Mouse (Mus musculus) MEL (cell line): ENCODE results near the gene Tsen54. TPM values are rescaled to one million over a fixed set of nuclear protein-coding genes. Genes with fewer than 3 reads are reported as not detected.

Experiments used
- DNase-seq: peaks from one replicate; pipeline ENCODE4 v3.0.0; 2011; ENCODE audit warnings: low read depth, low spot score
- H3K27ac ChIP-seq: 2 replicates; pipeline ENCODE4 v1.5.1; 2012; ENCODE audit warnings: low read depth, mild to moderate bottlenecking, control low read depth, low read length, moderate library complexity; ENCODE audit not compliant: control insufficient read depth
- H3K27me3 ChIP-seq, 2 experiments: fragments of 150-350 bp in 1 of 2; sonication (generic) in 1 of 2; 2 replicates each; pipeline ENCODE4 v1.6.1; 2012; ENCODE audit warnings: low read length in 2 of 2, mild to moderate bottlenecking in 2 of 2, improper control_type of control experiment in 1 of 2, moderate library complexity in 1 of 2; ENCODE audit not compliant: insufficient read depth in 2 of 2, control insufficient read depth in 1 of 2
- H3K36me3 ChIP-seq, 2 experiments: 2 replicates each; pipeline ENCODE4 v1.6.1; 2012 to 2014; ENCODE audit warnings: low read length in 2 of 2, improper control_type of control experiment in 1 of 2, inconsistent platforms in 1 of 2, mild to moderate bottlenecking in 1 of 2; ENCODE audit not compliant: insufficient read depth in 2 of 2, control insufficient read depth in 1 of 2
- H3K4me1 ChIP-seq, 2 experiments: fragments of 150-350 bp in 1 of 2; sonication (generic) in 1 of 2; 2 replicates each; pipeline ENCODE4 v1.6.1; 2012; ENCODE audit warnings: low read length in 2 of 2, improper control_type of control experiment in 1 of 2, mild to moderate bottlenecking in 1 of 2; ENCODE audit not compliant: insufficient read depth in 2 of 2, control insufficient read depth in 1 of 2
- H3K4me3 ChIP-seq, 2 experiments: fragments of 150-350 bp in 1 of 2; sonication (generic) in 1 of 2; 2 replicates each; pipeline ENCODE4 v1.5.1; 2012; ENCODE audit warnings: low read depth in 2 of 2, low read length in 2 of 2, mild to moderate bottlenecking in 2 of 2, moderate library complexity in 2 of 2, control low read depth in 1 of 2, improper control_type of control experiment in 1 of 2; ENCODE audit not compliant: control insufficient read depth in 1 of 2, insufficient read depth in 1 of 2
- H3K79me2 ChIP-seq: 2 replicates; pipeline ENCODE4 v1.6.1; 2012; ENCODE audit warnings: mild to moderate bottlenecking, low read length, moderate library complexity; ENCODE audit not compliant: control insufficient read depth, poor library complexity, insufficient read depth
- H3K9ac ChIP-seq: 2 replicates; pipeline ENCODE4 v1.6.1; 2012; ENCODE audit warnings: low read depth, mild to moderate bottlenecking, control low read depth, low read length, moderate library complexity; ENCODE audit not compliant: control insufficient read depth, poor library complexity, severe bottlenecking
- H3K9me3 ChIP-seq: fragments of 150-350 bp; sonication (generic); replicated peaks from 2 replicates; pipeline ENCODE4 v1.6.1; 2012; ENCODE audit warnings: mild to moderate bottlenecking, low read length, improper control_type of control experiment, moderate library complexity; ENCODE audit not compliant: insufficient read depth
- BHLHE40 ChIP-seq: IDR thresholded peaks from 2 replicates; pipeline ENCODE4 v1.6.1; 2012; ENCODE audit warnings: low read depth, mild to moderate bottlenecking, inconsistent platforms, low read length, improper control_type of control experiment, borderline replicate concordance
- CHD1 ChIP-seq: IDR thresholded peaks from 2 replicates; pipeline ENCODE4 v1.6.1; 2012; ENCODE audit warnings: low read depth, mild to moderate bottlenecking, inconsistent platforms, low read length, improper control_type of control experiment
- E2F4 ChIP-seq: IDR thresholded peaks from 2 replicates; pipeline ENCODE4 v1.6.1; 2011; ENCODE audit warnings: low read depth, low read length, improper control_type of control experiment, borderline replicate concordance
- ETS1 ChIP-seq: IDR thresholded peaks from 2 replicates; pipeline ENCODE4 v1.6.1; 2012; ENCODE audit warnings: low read depth, mild to moderate bottlenecking, inconsistent platforms, low read length, improper control_type of control experiment, moderate library complexity
- GABPA ChIP-seq: IDR thresholded peaks from 2 replicates; pipeline ENCODE4 v1.6.1; 2012; ENCODE audit warnings: low read depth, mild to moderate bottlenecking, inconsistent platforms, low read length, improper control_type of control experiment, moderate library complexity
- GATA1 ChIP-seq: IDR thresholded peaks from 2 replicates; pipeline ENCODE4 v1.6.1; 2011; ENCODE audit warnings: low read depth, low read length, improper control_type of control experiment
- JUND ChIP-seq: IDR thresholded peaks from 2 replicates; pipeline ENCODE4 v1.6.1; 2011; ENCODE audit warnings: low read depth, mild to moderate bottlenecking, improper control_type of control experiment, low read length
- MAFK ChIP-seq: IDR thresholded peaks from 2 replicates; pipeline ENCODE4 v1.6.1; 2011; ENCODE audit warnings: low read depth, mild to moderate bottlenecking, low read length, improper control_type of control experiment, borderline replicate concordance
- MEF2A ChIP-seq: IDR thresholded peaks from 2 replicates; pipeline ENCODE4 v1.6.1; 2014; ENCODE audit warnings: low read depth, mild to moderate bottlenecking, inconsistent platforms, low read length, improper control_type of control experiment; ENCODE audit not compliant: poor library complexity, insufficient replicate concordance, severe bottlenecking; ENCODE audit errors: extremely low read depth
- MYC ChIP-seq: IDR thresholded peaks from 2 replicates; pipeline ENCODE4 v1.6.1; 2011; ENCODE audit warnings: low read depth, mild to moderate bottlenecking, low read length, improper control_type of control experiment, moderate library complexity
- POLR2AphosphoS2 ChIP-seq: IDR thresholded peaks from 2 replicates; pipeline ENCODE4 v1.6.1; 2011; ENCODE audit warnings: low read length, improper control_type of control experiment
- RAD21 ChIP-seq: IDR thresholded peaks from 2 replicates; pipeline ENCODE4 v1.6.1; 2011; ENCODE audit warnings: mild to moderate bottlenecking, low read depth, low read length, improper control_type of control experiment
- SIN3A ChIP-seq: IDR thresholded peaks from 2 replicates; pipeline ENCODE4 v1.6.1; 2012; ENCODE audit warnings: low read length, improper control_type of control experiment, inconsistent platforms
- SMC3 ChIP-seq: IDR thresholded peaks from 2 replicates; pipeline ENCODE4 v1.6.1; 2011; ENCODE audit warnings: low read depth, low read length, improper control_type of control experiment
- TAL1 ChIP-seq: IDR thresholded peaks from 2 replicates; pipeline ENCODE4 v1.6.1; 2012; ENCODE audit warnings: mild to moderate bottlenecking, inconsistent platforms, low read length, moderate library complexity, mixed read lengths
- TBP ChIP-seq: IDR thresholded peaks from 2 replicates; pipeline ENCODE4 v1.8.0; 2011; ENCODE audit warnings: low read depth, low read length, improper control_type of control experiment
- USF1 ChIP-seq: IDR thresholded peaks from 2 replicates; pipeline ENCODE4 v1.6.1; 2014; ENCODE audit warnings: low read depth, mild to moderate bottlenecking, inconsistent platforms, low read length, improper control_type of control experiment, moderate library complexity
- ZC3H11A ChIP-seq: IDR thresholded peaks from 2 replicates; pipeline ENCODE4 v1.6.1; 2012; ENCODE audit warnings: low read depth, mild to moderate bottlenecking, inconsistent platforms, low read length, improper control_type of control experiment
- ZMIZ1 ChIP-seq: IDR thresholded peaks from 2 replicates; pipeline ENCODE4 v1.6.1; 2012; ENCODE audit warnings: low read depth, mild to moderate bottlenecking, inconsistent platforms, low read length, improper control_type of control experiment, moderate library complexity
- polyA plus RNA-seq, 2 experiments: library from polyadenylated mRNA; stranded (reverse) in 1 of 2; unstranded in 1 of 2; fragments of >175 nt in 1 of 2; fragments of >200 nt in 1 of 2; gene quantifications; 2 replicates each; pipeline versions ENCODE4 v1.2.1 to v1.2.4; 2012; ENCODE audit warnings: low replicate concordance in 2 of 2, low read depth in 1 of 2; ENCODE audit not compliant: insufficient read length in 2 of 2, insufficient read depth in 1 of 2, missing spikeins in 1 of 2
- total RNA-seq: library from RNA; depleted of rRNA; stranded (reverse); fragments of 300-350 nt; gene quantifications from 2 replicates; pipeline ENCODE4 v1.2.3, GENCODE M21; 2012

The Tsen54 gene
- total and polyA plus RNA-seq, 3 experiments: 55.8 to 72.0 TPM; not detected in 1

DNA sequence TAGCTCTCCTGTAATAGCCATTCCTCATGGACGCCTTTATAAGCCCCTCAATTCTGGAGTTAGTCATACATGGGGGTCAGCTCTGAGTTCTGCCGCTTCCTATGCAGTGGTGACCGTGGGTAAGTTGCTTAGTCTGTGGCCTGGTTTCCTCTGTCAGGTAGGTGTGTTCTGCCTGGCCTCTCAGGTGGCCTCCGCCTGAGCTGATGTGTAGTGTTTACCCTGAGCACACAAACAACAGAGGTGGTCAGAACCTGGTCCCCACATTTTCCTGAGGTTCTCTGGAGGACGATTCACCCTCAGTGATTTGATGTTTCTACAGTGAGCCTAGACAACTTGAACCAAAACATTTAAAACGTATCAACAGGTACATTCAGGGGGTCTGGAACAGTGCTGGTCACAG is 17.5 kb downstream of the Tsen54 start:
- H3K4me1 ChIP-seq: peaks cover 12 to 34% of the 10 kb centered on the region in 2 experiments

DNA sequence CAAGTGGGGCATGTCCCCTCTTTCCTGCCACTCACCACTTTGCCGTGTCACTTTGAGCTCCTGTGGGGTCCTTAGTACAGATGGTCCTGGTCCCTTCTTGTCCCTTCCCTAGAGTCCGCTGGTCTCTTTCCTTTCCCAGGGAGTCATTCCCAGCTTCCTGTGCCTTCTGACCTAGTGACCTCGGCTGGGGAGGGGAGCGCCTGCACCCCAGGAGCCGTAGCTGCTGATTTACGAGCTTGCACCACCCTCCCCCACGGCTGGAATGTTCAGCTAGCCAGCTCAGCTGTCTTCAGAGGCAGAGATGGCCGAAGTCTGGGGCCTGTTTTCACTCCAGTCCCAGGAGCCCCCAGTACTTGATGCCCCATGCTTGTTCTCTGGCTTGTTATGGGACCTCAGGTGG is 18.0 kb downstream of the Tsen54 start:
- TF ChIP-seq ETS1 (no peak), CHD1 (no peak), MYC (no peak), TAL1 (no peak), BHLHE40 (no peak), POLR2AphosphoS2 (no peak), SIN3A (no peak)
- TF ChIP-seq, all 39 proteins: peak for 0
- no peaks in the 10 kb centered on the region for H3K79me2 ChIP-seq
- H3K27ac ChIP-seq: no peak overlapping the region
- H3K27me3 ChIP-seq: no peaks in the 10 kb centered on the region
- H3K9me3 ChIP-seq: no peaks in the 10 kb centered on the region
- DNase-seq: no peak
- no peak overlapping the region for H3K9ac ChIP-seq
- H3K4me1 ChIP-seq: peaks cover 16 to 35% of the 10 kb centered on the region in 2 experiments
- H3K36me3 ChIP-seq: peaks cover 0 to 21% of the 10 kb centered on the region in 2 experiments; a peak in 2 of 4 replicates
- no peak overlapping the region for H3K4me3 ChIP-seq

More for the DNA sequence above, 17.5 kb downstream of the Tsen54 start:
- H3K79me2 ChIP-seq: no peaks in the 10 kb centered on the region
- TF ChIP-seq E2F4: no peak
- TF ChIP-seq GABPA: no peak
- TF ChIP-seq JUND: no peak
- no peak for TF ChIP-seq TBP
- TF ChIP-seq ZC3H11A: no peak
- no peak for TF ChIP-seq USF1
- no peak for TF ChIP-seq SMC3
- no peak for TF ChIP-seq ZMIZ1
- no peak for TF ChIP-seq RAD21
- no peak for TF ChIP-seq MAFK
- TF ChIP-seq GATA1: no peak
- TF ChIP-seq MEF2A: no peak
- TF ChIP-seq BHLHE40: no peak
- TF ChIP-seq, all 39 proteins: peak for 0
- no peak for DNase-seq
- H3K27ac ChIP-seq: no peak overlapping the region
- H3K9me3 ChIP-seq: no peaks in the 10 kb centered on the region
- no peaks in the 10 kb centered on the region for H3K27me3 ChIP-seq
- H3K36me3 ChIP-seq: peaks cover 0 to 18% of the 10 kb centered on the region in 2 experiments; a peak in 2 of 4 replicates
- no peak overlapping the region for H3K9ac ChIP-seq
- H3K4me3 ChIP-seq: no peak overlapping the region
